Mouse (Mus musculus): Measurements from ENCODE around the gene Mrps15. TPM values are rescaled to one million over a fixed set of nuclear protein-coding genes. Genes with fewer than 3 reads are reported as not detected.

Mrps15 gene
- polyA plus RNA-seq, 1 experiment from 2014 or later, result 130 TPM

GRCm38 (mm10) chr4:126104261-126105075, 57.7 kb downstream of the Mrps15 start:
- H3K4me1 ChIP-seq (ENCODE audit: insufficient read depth, low read length), result peaks cover 53% of the 10 kb centered on the region
- H3K9me3 ChIP-seq (ENCODE audit: low read length), result no peaks in the 10 kb centered on the region
- WGBS, result 1% methylated on average over 34 of the region's 34 CpGs
- peak overlapping the region; percentile 67 for H3K4me3 ChIP-seq (ENCODE audit: low read length)
- peak overlapping the region; percentile 73 for H3K9ac ChIP-seq (replicated peaks; ENCODE audit: low read length)
- H3K4me2 ChIP-seq (replicated peaks; ENCODE audit: low read depth, low read length), result peak overlapping the region; percentile 98
- no peaks in the 10 kb centered on the region for H3K27me3 ChIP-seq (ENCODE audit: insufficient read depth, low read length)
- ATAC-seq (ENCODE audit: low FRiP score, low TSS enrichment), result peak; percentile 21
- H3K27ac ChIP-seq (ENCODE audit: low read length), result peak overlapping the region; percentile 63
- H3K36me3 ChIP-seq (ENCODE audit: insufficient read depth, low read length), result no peaks in the 10 kb centered on the region

Other genes starting within 250 kb of the Mrps15 start
- 0.94 and 1.2 TPM in 2 replicates for gene Csf3r, start 22.4 kb upstream of the Mrps15 start, polyA plus RNA-seq (2015; fragmentation: Nextera tagmentation; extraction: Ambion mirVana)
- 19.6 TPM in 2 replicates for gene Oscp1, start 11.6 kb downstream of the Mrps15 start, polyA plus RNA-seq (2015; fragmentation: Nextera tagmentation; extraction: Ambion mirVana)
- 55.3 and 59.3 TPM in 2 replicates for gene Lsm10, start 49.7 kb downstream of the Mrps15 start, polyA plus RNA-seq (2015; fragmentation: Nextera tagmentation; extraction: Ambion mirVana)
- gene Stk40, start 57.0 kb downstream of the Mrps15 start, polyA plus RNA-seq (2015; fragmentation: Nextera tagmentation; extraction: Ambion mirVana), result 43.9 and 44.5 TPM in 2 replicates
- gene Eva1b, start 100.8 kb downstream of the Mrps15 start, polyA plus RNA-seq (2015; fragmentation: Nextera tagmentation; extraction: Ambion mirVana), result 99.9 and 103 TPM in 2 replicates
- gene Sh3d21, start 116.6 kb downstream of the Mrps15 start, polyA plus RNA-seq (2015; fragmentation: Nextera tagmentation; extraction: Ambion mirVana), result 9.1 and 10.5 TPM in 2 replicates
- gene Thrap3, start 155.8 kb downstream of the Mrps15 start, polyA plus RNA-seq (2015; fragmentation: Nextera tagmentation; extraction: Ambion mirVana), result 210 and 218 TPM in 2 replicates
- 31.5 and 32.2 TPM in 2 replicates for gene Map7d1, start 209.4 kb downstream of the Mrps15 start, polyA plus RNA-seq (2015; fragmentation: Nextera tagmentation; extraction: Ambion mirVana)
- gene Trappc3, start 215.4 kb downstream of the Mrps15 start, polyA plus RNA-seq (2015; fragmentation: Nextera tagmentation; extraction: Ambion mirVana), result 113 and 120 TPM in 2 replicates
- 11.1 and 11.4 TPM in 2 replicates for gene Col8a2, start 239.9 kb downstream of the Mrps15 start, polyA plus RNA-seq (2015; fragmentation: Nextera tagmentation; extraction: Ambion mirVana)

Measured in kidney, embryonic 16.5 days (tissue).